12 mouse cellular contexts compared by ENCODE assay signal in genomic region chr11:84628111-84628510, GRCm38 (mm10).
DNase-seq lines count a peak whose midpoint lies in the region; ATAC-seq lines count a peak whose summit lies in the region.
"Had no signal": no experiment of that assay in that cellular context is flagged by ENCODE, and none has a peak within 500 bp of the region (broad histone marks: within the 10 kb centered on the region; RNA-seq: fewer than 3 reads in every experiment).

No protein-coding gene starts in this region.

- peak; percentile 81 for ATAC-seq in hindbrain, embryonic 16.5 days
- no peak for ATAC-seq in hindbrain, embryonic 12.5 days (ENCODE audit: low FRiP score)
- ATAC-seq in neural tube, embryonic 14.5 days (ENCODE audit: low read depth) = 0 out of 2 replicates have a peak, but pooled peaks have one; percentile 14
- no peak for ATAC-seq in liver, embryonic 11.5 days (replicated peaks; ENCODE audit: low FRiP score)
- ATAC-seq: liver, embryonic 12.5 days had no signal

- no peaks in the 10 kb centered on the region; the same call in 1 of the 2 replicates for H3K4me1 ChIP-seq in hindbrain, embryonic 16.5 days (ENCODE audit: control insufficient read depth, insufficient read depth, low read depth, low read length)
- H3K4me1 ChIP-seq in hindbrain, embryonic 12.5 days = 0 out of 2 replicates have a peak, but pooled peaks cover 13% of the 10 kb centered on the region
- H3K4me1 ChIP-seq in neural tube, embryonic 14.5 days (ENCODE audit: control insufficient read depth, insufficient read depth, low read length) = 0 out of 2 replicates have a peak, but pooled peaks cover 2% of the 10 kb centered on the region
- H3K4me1 ChIP-seq in liver, embryonic 11.5 days (replicated peaks; ENCODE audit: control insufficient read depth, insufficient read depth, low read length) = no peaks in the 10 kb centered on the region
- H3K4me1 ChIP-seq: heart, embryonic 15.5 days; liver, embryonic 12.5 days had no signal

- no peaks in the 10 kb centered on the region for H3K36me3 ChIP-seq in hindbrain, embryonic 16.5 days (ENCODE audit: control insufficient read depth, insufficient read depth, low read length)
- H3K36me3 ChIP-seq in hindbrain, embryonic 12.5 days = no peaks in the 10 kb centered on the region
- H3K36me3 ChIP-seq in neural tube, embryonic 14.5 days (ENCODE audit: control insufficient read depth, insufficient read depth, low read length) = no peaks in the 10 kb centered on the region
- H3K36me3 ChIP-seq in liver, embryonic 11.5 days (ENCODE audit: control insufficient read depth, insufficient read depth, low read length) = no peaks in the 10 kb centered on the region
- H3K36me3 ChIP-seq: embryonic facial prominence, embryonic 13.5 days; heart, embryonic 15.5 days; liver, embryonic 12.5 days had no signal

- WGBS in hindbrain, embryonic 16.5 days = 33% methylated on average over 2 of the region's 2 CpGs
- 76% methylated on average over 2 of the region's 2 CpGs for WGBS in hindbrain, embryonic 12.5 days
- 47% methylated on average over 2 of the region's 2 CpGs for WGBS in neural tube, embryonic 14.5 days
- WGBS in liver, embryonic 11.5 days = 70% methylated on average over 2 of the region's 2 CpGs

- H3K27ac ChIP-seq in hindbrain, embryonic 16.5 days (ENCODE audit: low read depth, low read length) = peak overlapping the region; percentile 48
- no peak overlapping the region for H3K27ac ChIP-seq in hindbrain, embryonic 12.5 days
- no peak overlapping the region for H3K27ac ChIP-seq in neural tube, embryonic 14.5 days (ENCODE audit: low read depth, low read length)
- no peak overlapping the region for H3K27ac ChIP-seq in liver, embryonic 11.5 days (ENCODE audit: low read depth, low read length)
- H3K27ac ChIP-seq: embryonic facial prominence, embryonic 13.5 days; heart, embryonic 15.5 days; liver, embryonic 12.5 days had no signal

- no peak overlapping the region for H3K9ac ChIP-seq in hindbrain, embryonic 16.5 days (ENCODE audit: low read depth, low read length)
- no peak overlapping the region for H3K9ac ChIP-seq in hindbrain, embryonic 12.5 days
- H3K9ac ChIP-seq in neural tube, embryonic 14.5 days (replicated peaks; ENCODE audit: low read depth, low read length) = no peak overlapping the region
- no peak overlapping the region for H3K9ac ChIP-seq in liver, embryonic 11.5 days (ENCODE audit: low read depth, low read length)
- H3K9ac ChIP-seq: embryonic facial prominence, embryonic 13.5 days; heart, embryonic 15.5 days; liver, embryonic 12.5 days had no signal

- H3K4me2 ChIP-seq in hindbrain, embryonic 16.5 days (ENCODE audit: low read length) = no peak overlapping the region
- no peak overlapping the region for H3K4me2 ChIP-seq in hindbrain, embryonic 12.5 days (replicated peaks)
- no peak overlapping the region for H3K4me2 ChIP-seq in neural tube, embryonic 14.5 days (ENCODE audit: low read depth, low read length)
- no peak overlapping the region for H3K4me2 ChIP-seq in liver, embryonic 11.5 days
- H3K4me2 ChIP-seq: embryonic facial prominence, embryonic 13.5 days; heart, embryonic 15.5 days; liver, embryonic 12.5 days had no signal

- no peaks in the 10 kb centered on the region for H3K27me3 ChIP-seq in hindbrain, embryonic 16.5 days (replicated peaks; ENCODE audit: control insufficient read depth, insufficient read depth, low read length)
- H3K27me3 ChIP-seq in hindbrain, embryonic 12.5 days = peaks cover 1% of the 10 kb centered on the region; the same call in 1 of the 2 replicates
- no peaks in the 10 kb centered on the region for H3K27me3 ChIP-seq in neural tube, embryonic 14.5 days (ENCODE audit: control insufficient read depth, insufficient read depth, low read length)
- H3K27me3 ChIP-seq in liver, embryonic 11.5 days (replicated peaks; ENCODE audit: control insufficient read depth, insufficient read depth, low read length) = 0 out of 2 replicates have a peak, but pooled peaks cover 7% of the 10 kb centered on the region

- no peaks in the 10 kb centered on the region for H3K9me3 ChIP-seq in hindbrain, embryonic 16.5 days (ENCODE audit: control insufficient read depth, low read length)
- no peaks in the 10 kb centered on the region for H3K9me3 ChIP-seq in hindbrain, embryonic 12.5 days (replicated peaks)
- H3K9me3 ChIP-seq in neural tube, embryonic 14.5 days (ENCODE audit: control insufficient read depth, low read length) = no peaks in the 10 kb centered on the region
- no peaks in the 10 kb centered on the region for H3K9me3 ChIP-seq in liver, embryonic 11.5 days (ENCODE audit: control insufficient read depth, low read length)
- H3K9me3 ChIP-seq: embryonic facial prominence, embryonic 13.5 days; heart, embryonic 15.5 days; liver, embryonic 12.5 days had no signal

- no peak overlapping the region for H3K4me3 ChIP-seq in hindbrain, embryonic 16.5 days (ENCODE audit: low read length)
- H3K4me3 ChIP-seq in hindbrain, embryonic 12.5 days = no peak overlapping the region
- H3K4me3 ChIP-seq in neural tube, embryonic 14.5 days (ENCODE audit: low read depth, low read length) = no peak overlapping the region
- no peak overlapping the region for H3K4me3 ChIP-seq in liver, embryonic 11.5 days (ENCODE audit: low read depth, low read length)
- H3K4me3 ChIP-seq: embryonic facial prominence, embryonic 13.5 days; heart, embryonic 15.5 days; liver, embryonic 12.5 days had no signal

- no peak for DNase-seq in neural tube, embryonic 10.5 days (ENCODE audit: extremely low spot score, low spot score)
- peak; percentile 93 to 96 for DNase-seq in cerebellum, postnatal 10 days
- peak; percentile 70 to 86 for DNase-seq in kidney, postnatal 25 days
- no peak for DNase-seq in gastrocnemius, postnatal 25 days
- DNase-seq in liver, embryonic 11.5 days (ENCODE audit: low spot score) = no peak
- DNase-seq: layer of hippocampus, adult 9-11 months had no signal

Comparison
In these comparisons a context has a peak if more than half of its experiments do, and no peak if none do; other contexts are left out.
1. ATAC-seq: peak in hindbrain, embryonic 16.5 days (single experiment) and neural tube, embryonic 14.5 days (single experiment); none in hindbrain, embryonic 12.5 days (single experiment) and liver, embryonic 11.5 days (single experiment).
2. DNase-seq: peak in cerebellum, postnatal 10 days (2 of 2) and kidney, postnatal 25 days (2 of 2); none in neural tube, embryonic 10.5 days (single experiment), gastrocnemius, postnatal 25 days (single experiment) and liver, embryonic 11.5 days (single experiment).